Mouse (Mus musculus) CH12.LX (cell line): ENCODE results near the gene Akap8.

Source experiments
- BHLHE40 ChIP-seq: IDR thresholded peaks from 2 replicates; pipeline ENCODE4 v1.6.1; 2011; ENCODE audit warnings: mild to moderate bottlenecking, low read depth, low read length, improper control_type of control experiment
- CTCF ChIP-seq, 2 experiments: IDR thresholded peaks in 1 of 2; conservative IDR thresholded peaks in 1 of 2; 2 replicates each; pipeline ENCODE4 v1.5.1; 2011 to 2012; ENCODE audit warnings: low read depth in 2 of 2, low read length in 2 of 2, improper control_type of control experiment in 1 of 2, inconsistent platforms in 1 of 2, mild to moderate bottlenecking in 1 of 2, moderate library complexity in 1 of 2
- E2F4 ChIP-seq: IDR thresholded peaks from 2 replicates; pipeline ENCODE4 v1.6.1; 2011; ENCODE audit warnings: low read depth, low read length, improper control_type of control experiment; ENCODE audit not compliant: insufficient replicate concordance
- MXI1 ChIP-seq: IDR thresholded peaks from 2 replicates; pipeline ENCODE4 v1.6.1; 2011; ENCODE audit warnings: mild to moderate bottlenecking, low read depth, low read length, improper control_type of control experiment
- POLR2A ChIP-seq: IDR thresholded peaks from 2 replicates; pipeline ENCODE4 v1.6.1; 2011; ENCODE audit warnings: low read depth, mild to moderate bottlenecking, improper control_type of control experiment, low read length
- USF2 ChIP-seq: conservative IDR thresholded peaks from 2 replicates; pipeline ENCODE4 v1.6.1; 2011; ENCODE audit warnings: low read depth, low read length, improper control_type of control experiment
- ZKSCAN1 ChIP-seq: IDR thresholded peaks from 2 replicates; pipeline ENCODE4 v1.6.1; 2012; ENCODE audit warnings: low read depth, inconsistent platforms, low read length, improper control_type of control experiment, borderline replicate concordance

- no peak for TF ChIP-seq BHLHE40
- no peak for TF ChIP-seq ZKSCAN1
- TF ChIP-seq MXI1: no peak
- TF ChIP-seq POLR2A: no peak
- no peak for TF ChIP-seq CTCF (conservative IDR thresholded peaks at IDR 0.05 in 1 of 2, IDR thresholded peaks at IDR 0.05 in 1 of 2; ENCODE audit: low read depth in 2 of 2, low read length in 2 of 2)
- no peak for TF ChIP-seq E2F4
- no peak for TF ChIP-seq USF2
Measured at GRCm38 (mm10) chr17:32269151-32269550, 51.9 kb downstream of the Akap8 start.
